Mouse (Mus musculus) C2C12 (cell line): ENCODE results near the gene Sdk2.

Experiments used
- CTCF ChIP-seq: IDR thresholded peaks from one replicate; pipeline ENCODE4 v1.5.1; 2011; ENCODE audit not compliant: control insufficient read depth, insufficient read depth, insufficient read length
- MAX ChIP-seq: IDR thresholded peaks from one replicate; pipeline ENCODE4 v1.6.1; 2011; ENCODE audit warnings: mild to moderate bottlenecking, control low read depth
- MYOD1 ChIP-seq: IDR thresholded peaks from one replicate; pipeline ENCODE4 v1.6.1; 2011; ENCODE audit warnings: low read depth; ENCODE audit not compliant: control insufficient read depth, insufficient read length
- MYOG ChIP-seq: IDR thresholded peaks from one replicate; pipeline ENCODE4 v1.6.1; 2011; ENCODE audit not compliant: control insufficient read depth, insufficient read length; ENCODE audit errors: extremely low read depth
- USF1 ChIP-seq: IDR thresholded peaks from one replicate; pipeline ENCODE4 v1.6.1; 2011; ENCODE audit warnings: low read depth, mild to moderate bottlenecking, control low read depth, moderate library complexity

- no peak for TF ChIP-seq CTCF
- TF ChIP-seq MYOG: no peak
- no peak for TF ChIP-seq MAX
- no peak for TF ChIP-seq USF1
- TF ChIP-seq MYOD1: no peak
These were observed 181.9 kb downstream of the Sdk2 start for GRCm38 (mm10) chr11:113884962-113885361.
